Mouse (Mus musculus) gastrocnemius, adult 2 months (tissue): Measurements from ENCODE around the gene Ryr2. TPM values are rescaled to one million over a fixed set of nuclear protein-coding genes. Genes with fewer than 3 reads are reported as not detected.

Source experiments
- DNase-seq: peaks from one replicate; pipeline ENCODE4 v3.0.0; 2022
- H3K27ac ChIP-seq: fragments of 200-600 bp; 2 replicates; pipeline ENCODE4 v1.8.1; 2022; ENCODE audit warnings: mild to moderate bottlenecking
- H3K4me3 ChIP-seq: fragments of 200-600 bp; 2 replicates; pipeline ENCODE4 v1.8.1; 2022; ENCODE audit warnings: mild to moderate bottlenecking, moderate library complexity
- CTCF ChIP-seq: fragments of 200-600 bp; IDR thresholded peaks from 2 replicates; pipeline ENCODE4 v1.8.1; 2022; ENCODE audit warnings: antibody characterized with exemption, mild to moderate bottlenecking, moderate library complexity
- intact Hi-C: fragments of 180-260 bp; cut with DNase I; formaldehyde crosslinking; loops from one replicate; pipeline ENCODE4 v1.15.1; 2025
- total RNA-seq, 2 experiments: library from RNA; stranded (reverse); gene quantifications; 2 replicates each; pipeline ENCODE4 v1.2.3; 2021

The Ryr2 gene
- total RNA-seq, 2 experiments from 2014 or later, result 0.18 to 0.20 TPM

GRCm38 (mm10) chr13:11908123-11908522 lies 198.6 kb downstream of the Ryr2 start:
- Histone ChIP-seq H3K4me3 (no peak overlapping the region), H3K27ac (no peak overlapping the region)
- no peak for TF ChIP-seq CTCF
- intact Hi-C loops, result no loop called here
- no peak for DNase-seq

- intact Hi-C loops, result no loop called here
- no peak for DNase-seq
- TF ChIP-seq CTCF, result no peak
- no peak overlapping the region for H3K4me3 ChIP-seq
- no peak overlapping the region for H3K27ac ChIP-seq
Observed at GRCm38 (mm10) chr13:11905126-11905525, 201.6 kb downstream of the Ryr2 start.

- intact Hi-C loops, result no loop called here
- no peak for TF ChIP-seq CTCF
- no peak overlapping the region for H3K27ac ChIP-seq
- no peak overlapping the region for H3K4me3 ChIP-seq
- no peak for DNase-seq
Observed at GRCm38 (mm10) chr13:11903272-11903671, 203.5 kb downstream of the Ryr2 start.

- TF ChIP-seq CTCF, result no peak
- H3K4me3 ChIP-seq, result no peak overlapping the region
- intact Hi-C loops, result no loop called here
- no peak overlapping the region for H3K27ac ChIP-seq
- DNase-seq, result no peak
Observed at GRCm38 (mm10) chr13:11902856-11903255, 203.9 kb downstream of the Ryr2 start.

GRCm38 (mm10) chr13:11900631-11901030 lies 206.1 kb downstream of the Ryr2 start:
- Histone ChIP-seq H3K4me3 (no peak overlapping the region), H3K27ac (no peak overlapping the region)
- no peak for TF ChIP-seq CTCF
- no peak for DNase-seq
- intact Hi-C loops, result no loop called here

- TF ChIP-seq CTCF, result no peak
- intact Hi-C loops, result no loop called here
- H3K27ac ChIP-seq, result no peak overlapping the region
- no peak overlapping the region for H3K4me3 ChIP-seq
- DNase-seq, result no peak
Observed at GRCm38 (mm10) chr13:11895631-11896030, 211.1 kb downstream of the Ryr2 start.

GRCm38 (mm10) chr13:11891739-11892138 lies 215.0 kb downstream of the Ryr2 start:
- no peak overlapping the region for H3K4me3 ChIP-seq
- no peak for DNase-seq
- intact Hi-C loops, result no loop called here
- no peak overlapping the region for H3K27ac ChIP-seq
- no peak for TF ChIP-seq CTCF

- TF ChIP-seq CTCF, result no peak
- H3K4me3 ChIP-seq, result no peak overlapping the region
- intact Hi-C loops, result no loop called here
- no peak for DNase-seq
- no peak overlapping the region for H3K27ac ChIP-seq
Observed at GRCm38 (mm10) chr13:11891115-11891514, 215.6 kb downstream of the Ryr2 start.

GRCm38 (mm10) chr13:11884175-11884574 lies 222.6 kb downstream of the Ryr2 start:
- no peak overlapping the region for H3K4me3 ChIP-seq
- intact Hi-C loops, result no loop called here
- TF ChIP-seq CTCF, result no peak
- no peak for DNase-seq
- no peak overlapping the region for H3K27ac ChIP-seq

GRCm38 (mm10) chr13:11882359-11882758 lies 224.4 kb downstream of the Ryr2 start:
- DNase-seq, result no peak
- TF ChIP-seq CTCF, result no peak
- Histone ChIP-seq H3K27ac (no peak overlapping the region), H3K4me3 (no peak overlapping the region)
- intact Hi-C loops, result no loop called here

GRCm38 (mm10) chr13:11880503-11881227 lies 226.1 kb downstream of the Ryr2 start:
- Histone ChIP-seq H3K4me3 (no peak overlapping the region), H3K27ac (no peak overlapping the region)
- DNase-seq, result no peak
- no peak for TF ChIP-seq CTCF
- intact Hi-C loops, result no loop called here

- Histone ChIP-seq H3K4me3 (no peak overlapping the region), H3K27ac (no peak overlapping the region)
- no peak for TF ChIP-seq CTCF
- intact Hi-C loops, result no loop called here
- no peak for DNase-seq
Observed at GRCm38 (mm10) chr13:11879037-11879436, 227.7 kb downstream of the Ryr2 start.

GRCm38 (mm10) chr13:11874852-11875251 lies 231.9 kb downstream of the Ryr2 start:
- no peak overlapping the region for H3K27ac ChIP-seq
- DNase-seq, result no peak
- intact Hi-C loops, result no loop called here

GRCm38 (mm10) chr13:11869971-11870370 lies 236.8 kb downstream of the Ryr2 start:
- H3K27ac ChIP-seq, result no peak overlapping the region
- no peak for TF ChIP-seq CTCF
- H3K4me3 ChIP-seq, result no peak overlapping the region
- DNase-seq, result no peak
- intact Hi-C loops, result no loop called here

More at GRCm38 (mm10) chr13:11874852-11875251, 231.9 kb downstream of the Ryr2 start:
- H3K4me3 ChIP-seq, result no peak overlapping the region
- TF ChIP-seq CTCF, result peak; percentile 14; the same call in 1 of the 2 replicates
